Mouse (Mus musculus) ovary, postnatal 10 days (tissue): ENCODE data around the gene Anks1.

ENCODE experiments used
- DNase-seq: peaks from one replicate; pipeline ENCODE4 v3.0.0; 2022; ENCODE audit warnings: low spot score

Gene Anks1

DNA sequence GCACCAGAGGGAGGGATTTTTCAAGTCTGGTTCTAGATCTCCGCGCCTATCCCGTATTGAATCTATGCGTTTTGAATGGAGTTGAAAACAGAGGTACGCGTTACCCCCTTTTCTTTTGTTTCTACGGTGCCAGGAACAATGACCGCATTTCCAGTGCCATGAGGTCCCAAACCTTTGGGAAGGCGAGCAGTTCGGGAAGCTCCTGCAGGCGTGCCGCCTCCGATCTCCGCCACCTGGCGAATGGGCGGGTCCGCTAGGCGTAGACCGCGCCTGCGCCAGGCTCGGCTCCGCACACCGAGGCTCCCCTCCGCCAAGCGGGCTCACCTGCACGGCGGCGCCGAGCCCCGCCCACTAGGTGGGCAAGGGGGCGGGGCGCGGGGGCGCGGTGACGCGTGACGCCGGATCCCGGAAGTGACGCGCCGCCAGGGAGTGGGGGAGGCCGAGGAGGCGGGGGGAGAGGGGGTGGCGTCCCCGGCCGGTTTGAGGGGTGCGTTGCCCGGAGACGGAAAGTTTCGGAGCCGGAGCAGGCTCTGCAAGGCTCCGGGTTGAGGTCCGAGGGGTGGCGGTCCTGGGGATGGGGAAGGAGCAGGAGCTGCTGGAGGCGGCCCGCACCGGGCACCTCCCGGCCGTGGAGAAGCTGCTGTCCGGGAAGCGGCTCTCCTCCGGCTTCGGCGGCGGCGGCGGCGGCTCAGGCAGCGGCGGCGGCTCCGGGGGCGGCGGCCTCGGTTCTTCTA, at the start of gene Anks1:
Gene Anks1 (plus strand): TSS at position 419 of the 734 bp plus-strand sequence.
- peak; percentile 83 for DNase-seq

GRCm38 (mm10) chr17:27865461-27865860, 43.6 kb upstream of the Anks1 start:
- no peak for DNase-seq

DNA sequence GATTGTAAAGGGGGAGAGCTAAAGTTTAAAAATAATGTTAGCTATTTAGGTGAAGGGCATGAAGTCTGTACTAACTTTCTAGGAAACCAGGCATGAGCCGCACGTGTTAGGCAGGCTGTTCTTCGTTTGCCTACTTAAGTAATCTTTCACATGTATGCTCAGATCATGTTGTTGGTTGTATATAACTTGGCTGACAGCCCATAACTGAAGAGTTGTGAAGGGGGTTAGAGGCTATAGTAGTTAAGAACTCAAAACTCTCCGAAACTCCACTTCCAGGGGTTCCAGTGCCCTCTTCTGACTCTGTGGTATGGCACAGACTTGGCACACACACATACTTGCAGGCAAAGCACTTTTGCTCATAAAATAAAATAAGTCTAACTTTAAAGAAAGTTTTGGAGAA, 42.4 kb upstream of the Anks1 start:
- DNase-seq: no peak

- DNase-seq: no peak
These were observed 37.3 kb upstream of the Anks1 start for GRCm38 (mm10) chr17:27871851-27872250.

DNA sequence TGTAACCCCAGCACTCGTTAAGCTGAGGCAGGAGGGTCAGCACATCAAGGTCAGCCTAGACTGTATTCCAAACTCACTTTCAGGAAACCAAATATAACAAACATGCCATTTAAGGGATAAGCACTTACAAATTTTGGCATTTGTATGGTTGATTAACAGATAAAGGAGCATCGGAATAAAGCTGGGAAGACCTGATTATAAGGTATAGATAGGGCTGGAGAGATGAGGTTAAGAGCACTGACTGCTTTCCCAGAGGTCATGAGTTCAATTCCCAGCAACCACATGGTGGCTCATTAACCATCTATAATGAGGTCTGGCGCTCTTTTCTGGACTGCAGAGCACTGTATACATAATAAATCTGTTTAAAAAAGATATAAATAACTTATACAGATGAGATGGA, 35.5 kb upstream of the Anks1 start:
- DNase-seq: no peak

DNA sequence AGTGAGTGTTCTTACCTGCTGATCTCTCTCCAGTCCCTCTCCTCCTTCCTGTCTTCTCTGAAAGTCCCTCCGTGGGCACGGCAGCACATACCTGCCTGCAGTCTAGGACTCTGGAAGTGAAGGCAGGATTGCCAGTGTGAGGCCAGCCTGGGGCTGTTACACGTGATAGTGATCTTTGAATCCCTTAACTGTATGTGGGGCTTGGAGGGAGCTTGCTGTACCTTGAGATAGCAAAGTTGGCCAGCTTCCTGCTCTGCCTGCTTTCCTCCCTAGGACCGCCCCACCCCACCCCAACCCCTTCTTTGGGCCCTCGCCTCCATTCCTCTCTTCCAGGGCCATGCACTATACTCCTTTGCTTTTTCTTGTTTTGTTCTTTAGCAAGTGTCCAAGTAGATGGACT, 34.6 kb upstream of the Anks1 start:
- DNase-seq: no peak

DNA sequence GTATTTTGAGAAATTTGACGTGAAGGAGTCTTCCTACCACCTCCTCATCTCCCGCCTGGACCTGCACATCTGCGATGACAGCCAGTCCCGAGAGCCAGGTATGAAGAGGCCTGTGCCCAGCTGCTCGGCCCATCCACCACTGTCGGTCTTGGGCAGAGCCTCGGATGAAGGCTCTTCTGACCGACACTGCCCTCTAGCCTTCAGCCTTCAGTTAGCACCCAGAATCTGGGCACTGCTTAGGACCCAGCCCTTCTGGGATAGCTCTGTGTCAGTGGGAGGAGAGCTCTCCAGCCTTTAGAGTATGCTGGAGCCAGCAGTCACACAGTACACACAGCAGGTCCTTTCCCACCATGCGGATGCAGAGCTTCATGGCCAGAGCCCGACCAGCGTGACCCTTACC, 27.6 kb upstream of the Anks1 start:
- no peak for DNase-seq

DNA sequence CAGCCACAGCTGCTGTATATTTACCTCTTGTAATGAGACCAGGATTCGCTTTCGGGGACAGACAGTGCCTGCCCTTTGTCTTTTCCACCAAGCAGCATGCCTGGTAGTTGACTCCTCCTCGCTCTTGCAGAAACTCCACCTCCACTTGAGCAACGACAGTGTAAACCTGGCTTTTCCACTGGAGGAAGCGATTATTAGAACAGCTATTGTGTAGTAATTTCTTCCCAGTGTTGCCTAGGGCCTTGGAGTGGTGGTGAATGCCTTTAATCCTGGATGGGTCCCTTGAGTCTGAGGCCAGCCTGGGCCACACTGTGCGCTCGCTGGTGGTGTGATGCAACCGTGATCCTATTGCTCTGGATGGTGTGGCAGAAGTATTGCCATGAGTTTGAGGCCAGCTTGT, 26.0 kb upstream of the Anks1 start:
- DNase-seq: no peak

GRCm38 (mm10) chr17:27883994-27884393, 25.1 kb upstream of the Anks1 start:
- no peak for DNase-seq

DNA sequence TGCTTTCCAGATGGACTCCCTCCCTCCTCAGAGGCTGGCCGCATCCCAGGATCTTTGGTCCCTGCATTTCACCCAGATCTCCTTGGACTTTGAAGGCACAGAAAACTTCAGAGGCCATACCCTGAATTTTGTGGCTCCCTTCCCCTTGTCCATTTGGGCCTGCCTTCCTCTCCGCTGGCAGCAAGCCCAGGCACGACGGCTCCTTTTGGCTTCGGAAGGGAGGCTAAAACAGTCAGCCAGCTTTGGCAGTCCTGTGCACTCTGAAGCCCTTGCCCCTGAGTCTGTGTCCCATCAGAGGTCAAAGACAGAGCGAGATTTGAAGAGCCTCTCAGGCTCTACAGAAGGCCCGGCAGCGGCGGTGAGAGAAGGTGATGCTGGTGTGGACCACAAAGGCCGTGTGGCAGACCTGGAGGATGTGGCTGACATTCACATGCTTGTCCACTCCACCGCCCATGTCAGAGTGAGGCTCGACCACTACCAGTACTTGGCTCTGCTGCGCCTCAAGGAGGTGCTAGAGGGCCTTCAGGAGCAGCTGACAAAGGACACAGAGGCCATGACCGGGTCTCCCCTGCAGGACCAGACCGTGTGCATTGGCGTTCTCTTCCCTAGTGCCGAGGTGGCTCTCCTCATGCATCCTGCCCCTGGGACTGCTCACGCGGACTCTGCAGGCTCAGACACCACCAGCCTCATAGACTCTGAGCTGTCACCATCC, 22.5 kb upstream of the Anks1 start:
- DNase-seq: no peak

DNA sequence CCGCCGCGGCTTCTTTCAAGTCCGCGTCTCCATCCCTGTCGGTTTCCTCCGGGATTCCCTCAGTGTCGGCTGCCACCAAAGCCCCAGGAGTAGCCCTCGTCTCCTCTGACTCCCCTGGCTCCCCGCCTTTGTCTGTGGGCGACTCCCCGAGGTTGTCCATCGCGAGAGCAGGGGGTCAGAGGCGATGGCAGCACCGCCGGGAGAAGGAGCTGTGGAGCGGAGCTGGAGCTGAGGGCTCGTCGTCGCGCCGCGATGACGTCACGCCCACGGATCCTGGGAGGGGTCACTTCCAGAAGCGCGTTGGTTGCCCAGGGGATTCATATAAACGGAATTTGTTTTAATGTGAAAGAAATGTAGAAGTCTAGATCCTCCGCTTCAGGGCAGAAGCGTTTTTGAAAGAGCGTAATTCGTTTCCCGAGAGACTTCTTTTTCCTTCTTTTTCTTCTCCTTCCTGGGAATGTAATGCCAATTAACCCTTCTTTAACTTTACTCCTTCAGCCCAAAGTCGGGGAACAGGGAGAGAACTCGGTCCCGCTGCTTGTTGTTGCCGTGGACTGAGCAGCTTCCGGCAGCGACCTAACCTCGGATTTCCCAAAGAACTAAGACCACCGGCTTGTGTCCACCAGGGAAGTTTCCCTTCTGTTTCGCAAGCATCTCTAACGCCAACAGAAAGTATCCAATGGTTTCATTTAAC, 1.4 kb upstream of the Anks1 start:
- DNase-seq: peak; percentile 90

- no peak for DNase-seq
These were observed 759 bp upstream of the Anks1 start for GRCm38 (mm10) chr17:27908206-27908887.

DNA sequence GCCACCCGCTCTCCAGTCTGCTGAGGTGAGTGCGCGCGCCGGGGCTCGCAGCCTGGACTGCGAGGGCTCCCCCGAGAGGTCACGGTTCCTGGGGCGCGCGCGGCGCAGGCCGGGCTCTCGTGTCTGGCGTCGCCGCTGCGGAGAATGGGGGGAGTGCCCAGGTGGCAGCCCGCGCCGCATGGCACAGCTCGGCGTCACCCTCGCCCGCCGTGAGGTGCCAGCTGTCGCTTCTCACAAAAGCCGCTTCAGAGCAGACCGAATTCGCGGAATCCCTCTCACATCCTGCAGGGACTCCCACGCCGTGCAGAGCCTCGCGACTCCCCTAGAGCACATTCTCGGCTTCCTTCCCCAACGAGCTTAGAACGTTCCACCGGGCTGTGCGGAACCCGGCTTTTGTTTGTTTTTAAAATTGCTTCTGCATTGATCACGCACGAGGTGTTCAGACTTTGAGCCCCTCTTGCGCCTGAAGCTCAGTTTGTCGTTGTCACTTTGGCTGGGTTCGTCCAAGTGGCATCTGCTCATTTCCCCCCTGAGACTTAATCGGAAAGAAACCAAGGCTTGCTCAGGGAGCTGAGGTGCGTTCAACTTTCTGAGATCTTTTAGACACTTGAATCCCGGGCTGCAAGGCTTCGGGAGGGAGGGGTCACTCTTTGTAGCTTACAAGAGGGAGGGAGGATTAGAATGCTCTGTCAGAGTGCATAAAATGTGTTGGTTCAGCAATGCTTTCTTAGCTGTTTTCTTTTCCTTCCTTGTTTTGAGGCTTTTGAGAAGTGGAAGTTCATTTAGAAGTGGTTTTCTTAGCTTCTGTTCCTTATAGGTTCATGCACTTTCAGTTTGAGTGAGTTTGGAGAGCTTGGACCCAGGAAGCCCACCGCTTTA, 755 bp downstream of the Anks1 start, which contains the start of gene Taf11:
Gene Taf11 (minus strand): TSS at position 223 of the 879 bp plus-strand sequence.
- DNase-seq: no peak

- no peak for DNase-seq
These were observed 2.3 kb downstream of the Anks1 start for GRCm38 (mm10) chr17:27911371-27911770.

DNA sequence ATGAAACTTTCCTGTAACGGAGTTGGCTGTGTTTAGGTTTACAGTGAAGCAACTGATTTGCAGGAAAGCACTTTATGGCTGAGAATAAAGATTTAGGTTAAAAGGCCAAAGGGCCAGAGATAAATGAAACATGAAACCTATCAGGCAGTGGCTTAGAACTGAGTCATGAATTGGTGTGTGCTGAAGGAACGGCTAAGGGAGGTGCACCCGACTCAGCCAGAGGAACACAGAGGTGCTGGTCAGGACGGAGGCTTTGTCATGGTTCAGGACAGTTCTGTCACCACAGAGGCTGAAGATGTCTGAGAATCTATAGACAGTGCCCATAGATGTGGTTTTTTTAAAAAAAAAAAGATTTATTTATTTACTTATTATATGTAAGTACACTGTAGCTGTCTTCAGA, 5.6 kb downstream of the Anks1 start:
- DNase-seq: no peak

- no peak for DNase-seq
These were observed 7.3 kb downstream of the Anks1 start for GRCm38 (mm10) chr17:27916366-27916765.

GRCm38 (mm10) chr17:27920676-27921075, 11.6 kb downstream of the Anks1 start:
- no peak for DNase-seq

DNA sequence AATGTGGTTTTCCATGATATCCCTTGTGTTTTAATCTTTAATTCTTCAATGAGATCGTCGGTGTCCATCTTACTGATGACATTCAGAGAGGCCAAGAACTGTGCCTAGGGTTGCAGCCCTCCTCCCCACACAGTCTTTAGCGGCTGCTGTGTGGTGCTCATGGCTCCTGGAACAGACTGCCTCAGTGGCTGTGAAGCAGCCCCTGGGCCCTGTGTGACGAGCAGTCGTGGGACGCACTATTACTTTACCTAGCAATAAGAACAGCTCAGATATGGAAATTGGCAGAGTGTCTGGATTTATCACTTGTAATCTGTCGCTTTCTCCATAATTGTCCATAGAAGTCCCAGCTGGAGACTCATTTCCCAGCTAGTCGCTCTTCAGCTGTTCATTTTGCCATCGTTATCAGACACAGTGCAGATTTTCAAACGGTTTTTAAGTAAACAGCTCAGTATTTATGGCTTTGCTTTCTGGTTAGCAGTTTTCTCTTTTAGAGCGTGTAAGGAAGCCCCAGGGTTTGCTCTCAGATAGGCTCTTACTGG, 13.1 kb downstream of the Anks1 start:
- DNase-seq: no peak

GRCm38 (mm10) chr17:27925054-27925453, 15.9 kb downstream of the Anks1 start:
- DNase-seq: no peak

GRCm38 (mm10) chr17:27925504-27925903, 16.4 kb downstream of the Anks1 start:
- DNase-seq: no peak

DNA sequence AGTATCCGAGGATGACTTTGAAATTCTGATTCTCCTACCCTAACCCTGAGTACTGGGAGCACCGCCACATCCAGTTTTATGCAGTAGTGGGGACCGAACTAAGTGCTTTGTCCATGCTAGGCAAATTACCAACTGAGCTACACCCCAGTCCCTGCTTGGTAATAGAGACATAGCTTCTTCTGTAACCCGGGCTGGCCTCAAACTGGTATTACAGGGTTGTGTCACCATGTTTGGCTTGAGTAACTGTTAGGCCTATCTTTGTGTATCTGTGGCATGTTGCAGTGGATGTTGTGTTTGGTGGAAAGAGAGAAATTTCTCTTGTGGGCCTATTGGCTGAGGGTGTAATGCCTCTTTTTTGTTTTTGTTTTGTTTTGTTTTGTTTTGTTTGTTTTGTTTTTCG, 21.2 kb downstream of the Anks1 start:
- no peak for DNase-seq
